ENCODE assay signal across 8 mouse cellular contexts in genomic region chr6:17064936-17065790, GRCm38 (mm10). TPM values are rescaled to one million over a fixed set of nuclear protein-coding genes. Genes with fewer than 3 reads are reported as not detected.
DNase-seq lines count a peak whose midpoint lies in the region; ATAC-seq and TF ChIP-seq lines count a peak whose summit lies in the region.

TSS of gene Tes (plus strand) at chr6:17065149.

- H3K4me1 ChIP-seq in forebrain, embryonic 12.5 days: peaks cover 7% of the 10 kb centered on the region
- peaks cover 12% of the 10 kb centered on the region for H3K4me1 ChIP-seq in heart, embryonic 16.5 days (ENCODE audit: control insufficient read depth, insufficient read depth, low read length)
- peaks cover 0 to 4% of the 10 kb centered on the region in 2 experiments; a peak in 1 of 4 replicates for H3K4me1 ChIP-seq in liver, embryonic 14.5 days (replicated peaks; ENCODE audit: control insufficient read depth in 2 of 2, insufficient read depth in 2 of 2, low read length in 1 of 2)
- H3K4me1 ChIP-seq in stomach, embryonic 15.5 days: peaks cover 16% of the 10 kb centered on the region

- no peaks in the 10 kb centered on the region for H3K9me3 ChIP-seq in forebrain, embryonic 12.5 days
- no peaks in the 10 kb centered on the region for H3K9me3 ChIP-seq in heart, embryonic 16.5 days (replicated peaks; ENCODE audit: control insufficient read depth, low read length)
- no peaks in the 10 kb centered on the region for H3K9me3 ChIP-seq in liver, embryonic 14.5 days (ENCODE audit: control insufficient read depth, low read length)
- H3K9me3 ChIP-seq in stomach, embryonic 15.5 days: no peaks in the 10 kb centered on the region

- H3K27ac ChIP-seq in forebrain, embryonic 12.5 days: no peak within 1 kb of the TSS
- peak within 1 kb of the TSS; percentile 59 for H3K27ac ChIP-seq in heart, embryonic 16.5 days (ENCODE audit: low read length)
- H3K27ac ChIP-seq in liver, embryonic 14.5 days: no peak within 1 kb of the TSS
- peak within 1 kb of the TSS; percentile 85 for H3K27ac ChIP-seq in stomach, embryonic 15.5 days

- under 1% methylated on average over 63 of the region's 63 CpGs for WGBS in forebrain, embryonic 12.5 days
- WGBS in heart, embryonic 16.5 days: under 1% methylated on average over 61 of the region's 63 CpGs
- under 1% methylated on average over 62 of the region's 63 CpGs for WGBS in liver, embryonic 14.5 days (ENCODE audit: insufficient replicate concordance)
- under 1% methylated on average over 63 of the region's 63 CpGs for WGBS in stomach, embryonic 15.5 days

- H3K9ac ChIP-seq in forebrain, embryonic 12.5 days: peak within 1 kb of the TSS; percentile 55
- peak within 1 kb of the TSS; percentile 77 for H3K9ac ChIP-seq in heart, embryonic 16.5 days (ENCODE audit: low read length)
- no peak within 1 kb of the TSS for H3K9ac ChIP-seq in liver, embryonic 14.5 days (replicated peaks)
- peak within 1 kb of the TSS; percentile 86 for H3K9ac ChIP-seq in stomach, embryonic 15.5 days

- no peak for TF ChIP-seq CTCF in liver, embryonic 14.5 days (IDR thresholded peaks at IDR 0.05; ENCODE audit: low read depth)

- DNase-seq in B cell, adult 2 months: peak; percentile 88 to 90
- DNase-seq in brain, embryonic 18.5 days (ENCODE audit: low read depth, low spot score): peak; percentile 47
- DNase-seq in kidney, postnatal 25 days: peak; percentile 89 to 95
- peak in 2 of 3 experiments; percentile 15 to 37 for DNase-seq in liver, embryonic 14.5 days (ENCODE audit: low read depth in 3 of 3, low spot score in 3 of 3)
- DNase-seq in natural killer cell, adult 2 months (ENCODE audit: low spot score in 2 of 2): peak; percentile 90 to 93

- no peaks in the 10 kb centered on the region for H3K36me3 ChIP-seq in forebrain, embryonic 12.5 days (replicated peaks)
- no peaks in the 10 kb centered on the region for H3K36me3 ChIP-seq in heart, embryonic 16.5 days (ENCODE audit: control insufficient read depth, insufficient read depth)
- H3K36me3 ChIP-seq in liver, embryonic 14.5 days (replicated peaks; ENCODE audit: control insufficient read depth, insufficient read depth, low read depth): no peaks in the 10 kb centered on the region
- no peaks in the 10 kb centered on the region for H3K36me3 ChIP-seq in stomach, embryonic 15.5 days

- peaks cover 29% of the 10 kb centered on the region for H3K27me3 ChIP-seq in forebrain, embryonic 12.5 days
- H3K27me3 ChIP-seq in heart, embryonic 16.5 days (ENCODE audit: control insufficient read depth, insufficient read depth, low read length): peaks cover 62% of the 10 kb centered on the region
- peaks cover 3% of the 10 kb centered on the region for H3K27me3 ChIP-seq in liver, embryonic 14.5 days (ENCODE audit: control insufficient read depth, insufficient read depth, low read length)
- H3K27me3 ChIP-seq in stomach, embryonic 15.5 days (replicated peaks): no peaks in the 10 kb centered on the region

- peak; percentile 98 for ATAC-seq in forebrain, embryonic 12.5 days (ENCODE audit: low FRiP score)
- ATAC-seq in heart, embryonic 16.5 days (replicated peaks; ENCODE audit: extremely low read depth, insufficient read depth, low FRiP score): peak; percentile 94
- peak; percentile 74 for ATAC-seq in liver, embryonic 14.5 days (ENCODE audit: insufficient read depth)
- peak; percentile 86 for ATAC-seq in stomach, embryonic 15.5 days (ENCODE audit: insufficient read depth, low FRiP score, low read depth)

- no peak for TF ChIP-seq EP300 in liver, embryonic 14.5 days (IDR thresholded peaks at IDR 0.05; ENCODE audit: low read depth)

- H3K4me3 ChIP-seq in forebrain, embryonic 12.5 days (replicated peaks): peak within 1 kb of the TSS; percentile 59
- peak within 1 kb of the TSS; percentile 82 for H3K4me3 ChIP-seq in heart, embryonic 16.5 days (ENCODE audit: low read length)
- peak within 1 kb of the TSS; percentile 54 to 67 for H3K4me3 ChIP-seq in liver, embryonic 14.5 days (ENCODE audit: insufficient read depth in 1 of 2, low read depth in 2 of 2, low read length in 2 of 2)
- peak within 1 kb of the TSS; percentile 84 for H3K4me3 ChIP-seq in stomach, embryonic 15.5 days (replicated peaks)

- peak within 1 kb of the TSS; percentile 93 for H3K4me2 ChIP-seq in forebrain, embryonic 12.5 days
- peak within 1 kb of the TSS; percentile 100 for H3K4me2 ChIP-seq in heart, embryonic 16.5 days (ENCODE audit: low read depth, low read length)
- peak within 1 kb of the TSS; percentile 69 for H3K4me2 ChIP-seq in liver, embryonic 14.5 days (ENCODE audit: low read depth)
- H3K4me2 ChIP-seq in stomach, embryonic 15.5 days: peak within 1 kb of the TSS; percentile 89

RNA-seq across cellular contexts. Expression of gene Tes, which starts in this region (rescaled TPM):
- 26.5 and 28.8 TPM in 2 replicates for polyA plus RNA-seq in forebrain, embryonic 12.5 days (2016; fragmentation: Nextera tagmentation; extraction: Ambion mirVana)
- polyA plus RNA-seq in heart, embryonic 16.5 days (2015; fragmentation: Nextera tagmentation; extraction: Ambion mirVana): 13.8 and 14.8 TPM in 2 replicates
- 2.2 and 2.6 TPM in 2 replicates for polyA plus RNA-seq in liver, embryonic 14.5 days (2012; rRNA removed)
- 3.7 and 4.5 TPM in 2 replicates for polyA plus RNA-seq in liver, embryonic 14.5 days (2014; fragmentation: Nextera tagmentation; extraction: Ambion mirVana)
- polyA plus RNA-seq in stomach, embryonic 15.5 days (2015; fragmentation: Nextera tagmentation; extraction: Ambion mirVana): 90.5 and 99.1 TPM in 2 replicates

Comparison
In these comparisons a context has a peak if more than half of its experiments do, and no peak if none do; other contexts are left out.
1. DNase-seq: peak in every context shown above with its lines; median percentile 92 in kidney, postnatal 25 days; 92 in natural killer cell, adult 2 months; 89 in B cell, adult 2 months; 47 in brain, embryonic 18.5 days; 26 in liver, embryonic 14.5 days.
2. H3K27ac ChIP-seq: peak in heart, embryonic 16.5 days (single experiment) and stomach, embryonic 15.5 days (single experiment); none in forebrain, embryonic 12.5 days (single experiment) and liver, embryonic 14.5 days (single experiment).
3. Peak in every context shown above with its lines, with median percentiles within 50 percentile points of each other: ATAC-seq, H3K4me2 ChIP-seq and H3K4me3 ChIP-seq.